Mouse (Mus musculus) CD8-positive naive resting alpha-beta T cell, adult 2 months (primary cell): Measurements from ENCODE around the gene Elane.

Experiments
- DNase-seq, 2 experiments: peaks; one replicate each; pipeline ENCODE4 v3.0.0; 2022; ENCODE audit warnings: low read depth in 2 of 2, low spot score in 2 of 2

The Elane gene

DNA sequence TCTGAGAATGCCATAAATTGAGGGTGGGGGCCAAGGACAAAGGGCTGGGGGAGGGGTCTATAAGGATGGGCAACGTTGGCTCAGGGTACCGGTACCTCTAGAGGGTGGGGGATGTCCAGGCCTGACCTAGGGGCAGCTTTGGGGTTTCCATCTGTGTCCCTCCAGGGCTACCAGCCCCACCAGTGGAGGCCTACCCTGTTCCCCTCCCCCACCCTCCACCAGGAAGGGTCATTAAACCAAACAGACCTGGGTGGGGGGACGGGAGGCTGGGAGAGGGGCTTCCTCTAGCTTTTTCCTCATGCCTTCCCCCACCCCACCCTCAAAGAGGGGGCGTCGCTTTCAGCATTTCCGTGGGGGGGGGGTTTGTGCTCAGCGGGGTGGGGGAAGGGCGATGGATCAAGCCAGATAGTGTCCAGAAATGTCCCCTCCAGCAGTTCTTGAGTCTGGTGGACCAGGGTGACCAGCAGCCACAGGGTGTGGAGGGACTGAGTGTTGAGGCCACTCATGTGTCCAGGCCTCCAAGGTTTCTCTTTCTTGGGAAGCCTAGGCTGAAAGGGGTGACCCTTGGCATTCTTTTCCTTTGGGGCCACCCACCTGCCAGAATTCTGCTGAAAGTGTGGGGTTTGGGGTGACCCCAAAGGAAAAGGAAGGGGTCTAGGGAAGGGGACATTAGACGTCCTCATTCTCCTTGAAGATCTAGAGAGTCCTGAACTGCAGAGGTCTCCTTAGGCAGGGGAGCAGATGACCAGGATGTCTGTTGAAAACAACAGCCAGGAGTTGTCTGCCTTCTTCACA lies 43.1 kb downstream of the Elane start:
- no peak for DNase-seq

DNA sequence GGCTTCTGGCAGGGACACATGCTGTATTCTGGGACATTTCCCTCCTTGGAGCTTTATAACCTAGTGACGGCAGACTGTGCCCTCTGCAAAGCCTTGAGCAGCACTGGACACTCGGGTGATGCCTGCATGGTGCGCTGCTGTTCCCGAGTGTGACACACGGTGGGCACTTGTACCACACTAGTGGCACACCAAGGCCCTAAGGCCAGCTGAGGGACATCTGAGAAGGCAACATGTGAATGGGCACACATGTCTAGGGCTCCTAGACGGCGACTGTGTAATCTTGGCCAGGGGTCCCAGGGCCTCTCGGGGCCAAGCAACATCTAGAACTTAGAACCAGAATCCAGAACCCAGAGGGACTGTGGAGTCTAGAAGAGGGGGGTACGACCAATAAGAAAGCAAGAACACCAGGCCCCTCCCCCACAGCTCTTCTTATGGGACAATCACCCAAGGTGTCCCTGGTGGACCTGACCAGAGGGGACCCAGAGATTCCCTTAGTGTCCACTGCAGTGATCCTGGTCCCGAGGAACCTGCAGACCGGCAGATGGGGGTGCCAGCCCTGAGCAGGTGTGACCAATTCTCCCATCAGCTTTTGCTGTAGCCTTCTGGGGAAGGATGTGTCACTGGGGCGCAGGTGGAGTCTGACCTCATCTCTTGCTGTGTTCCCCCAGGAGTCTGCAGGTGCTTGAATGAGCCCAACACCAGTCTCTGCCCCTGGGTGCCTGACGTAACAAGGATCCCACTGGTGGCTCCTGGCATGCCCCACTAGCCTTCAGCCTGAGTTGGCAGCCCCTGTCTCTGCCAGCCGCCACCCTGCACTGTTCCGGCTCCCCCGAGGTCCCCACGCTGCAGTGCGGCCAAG lies 44.1 kb downstream of the Elane start:
- DNase-seq: no peak

DNA sequence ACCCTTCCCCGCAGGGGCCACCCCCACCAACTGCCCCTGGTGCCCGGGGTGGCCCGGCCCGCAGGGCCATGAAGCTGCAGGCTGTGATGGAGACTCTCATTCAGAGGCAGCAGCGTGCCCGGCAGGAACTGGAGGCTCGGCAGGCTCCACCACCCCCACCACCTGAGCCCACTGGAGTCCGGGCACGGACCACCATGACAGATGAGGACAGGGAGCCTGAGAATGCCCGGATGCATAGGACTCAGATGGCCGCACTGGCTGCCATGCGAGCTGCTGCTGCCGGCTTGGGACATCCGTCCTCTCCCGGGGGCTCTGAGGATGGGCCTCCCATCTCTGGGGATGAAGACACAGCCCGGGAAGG lies 44.8 kb downstream of the Elane start:
- no peak for DNase-seq

DNA sequence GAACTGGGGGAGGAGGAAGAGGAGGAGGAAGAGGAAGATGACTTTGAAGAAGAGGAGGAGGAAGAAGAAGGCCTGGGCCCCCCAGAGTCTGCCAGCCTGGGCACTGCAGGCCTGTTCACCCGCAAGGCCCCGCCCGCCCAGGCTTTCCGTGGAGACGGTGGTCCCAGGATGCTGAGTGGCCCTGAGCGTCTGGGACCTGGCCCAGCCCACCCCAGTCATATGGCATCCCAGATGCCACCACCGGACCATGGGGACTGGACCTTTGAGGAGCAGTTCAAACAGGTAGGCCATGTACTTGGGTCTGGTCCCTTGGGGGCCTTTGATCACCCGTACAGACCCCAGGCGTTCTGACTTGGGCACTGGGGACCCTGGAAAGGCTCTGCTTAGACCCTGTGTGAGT lies 45.8 kb downstream of the Elane start:
- no peak for DNase-seq

DNA sequence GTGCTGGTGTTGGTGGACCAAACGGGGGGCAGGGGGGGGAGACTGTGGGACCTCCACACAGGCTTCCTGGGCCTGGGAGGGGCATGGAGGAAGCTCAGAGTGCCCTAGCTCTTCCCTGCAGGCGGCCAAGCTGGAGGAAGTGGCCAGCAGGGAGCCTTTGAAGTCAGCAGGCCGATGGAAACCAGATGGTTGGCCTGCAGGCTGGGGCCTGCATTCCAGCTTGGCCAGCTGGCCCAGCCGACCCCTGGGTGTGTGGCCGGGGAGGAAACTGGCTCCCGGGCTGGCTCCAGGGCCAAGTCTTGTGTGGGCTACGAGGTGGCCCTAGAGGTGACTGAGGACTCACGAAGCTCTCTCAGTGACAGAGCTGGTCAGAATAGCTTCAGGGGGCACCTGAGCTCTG lies 46.7 kb downstream of the Elane start:
- DNase-seq: no peak

DNA sequence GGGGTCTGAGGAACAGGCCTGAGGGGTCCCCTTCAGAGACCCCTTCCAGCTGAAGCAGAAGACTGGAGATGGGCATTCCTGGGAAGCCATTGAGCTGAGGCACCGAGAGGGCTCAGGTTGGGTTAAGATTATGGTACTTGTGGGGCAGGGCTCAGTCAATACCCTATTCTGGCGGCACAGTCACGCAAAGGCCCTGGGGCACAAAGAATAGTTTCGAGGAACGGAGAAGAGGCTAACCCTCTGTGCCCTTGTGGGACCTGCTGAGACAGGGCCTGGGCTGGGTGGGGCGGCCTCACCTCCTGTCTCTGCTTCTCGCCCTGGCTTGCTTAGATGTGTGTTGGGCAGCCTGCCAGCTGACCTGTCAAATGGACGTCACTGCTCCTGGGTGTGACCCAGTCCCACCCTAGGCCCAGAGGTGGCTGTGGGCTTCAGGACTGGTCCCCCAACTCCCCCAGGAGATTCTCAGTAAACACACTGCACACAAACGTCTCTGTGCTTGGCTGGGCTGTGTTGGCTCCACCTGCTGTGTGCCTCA lies 47.2 kb downstream of the Elane start:
- no peak for DNase-seq

DNA sequence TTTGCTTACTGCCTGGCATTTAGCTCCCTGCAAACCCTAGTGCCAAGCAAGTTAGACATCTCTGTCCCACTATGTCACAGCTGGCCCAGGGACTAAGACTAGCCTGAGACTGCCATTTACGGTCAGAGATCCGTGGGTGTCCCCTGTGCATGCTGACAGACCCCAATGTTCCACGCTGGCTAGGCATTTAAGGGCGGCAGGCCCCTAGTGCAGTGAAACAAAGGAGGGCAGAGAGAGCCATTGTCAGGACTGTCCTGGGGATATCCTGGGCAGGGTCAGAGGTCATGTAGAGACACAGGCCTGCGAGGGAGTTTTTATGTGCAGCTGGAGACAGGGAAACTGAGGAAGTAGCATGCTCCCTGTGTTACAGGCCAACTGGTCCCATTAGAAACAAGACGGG lies 47.8 kb downstream of the Elane start:
- no peak for DNase-seq

DNA sequence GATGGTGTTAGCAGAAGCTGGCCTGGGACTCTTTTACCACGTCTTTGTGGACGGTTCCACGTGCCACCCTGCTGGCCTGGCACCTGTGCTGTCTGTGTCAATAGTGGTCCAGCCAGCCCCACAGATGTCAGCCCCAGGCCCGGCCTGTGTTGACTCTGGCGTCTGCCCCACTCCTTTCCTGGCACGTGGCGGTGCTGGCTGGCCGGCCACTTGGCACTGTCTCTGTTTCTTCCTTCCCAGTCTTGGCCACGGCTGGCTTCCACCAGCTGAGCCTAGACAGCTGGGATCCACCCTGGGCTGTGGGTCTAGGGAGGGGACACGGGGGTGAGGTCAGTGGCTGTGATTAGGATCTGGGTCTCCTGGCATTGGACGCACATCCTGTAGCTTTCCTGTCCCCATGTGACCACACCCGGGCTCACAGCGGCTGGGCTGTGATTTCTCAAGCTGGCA lies 48.2 kb downstream of the Elane start:
- DNase-seq: no peak

DNA sequence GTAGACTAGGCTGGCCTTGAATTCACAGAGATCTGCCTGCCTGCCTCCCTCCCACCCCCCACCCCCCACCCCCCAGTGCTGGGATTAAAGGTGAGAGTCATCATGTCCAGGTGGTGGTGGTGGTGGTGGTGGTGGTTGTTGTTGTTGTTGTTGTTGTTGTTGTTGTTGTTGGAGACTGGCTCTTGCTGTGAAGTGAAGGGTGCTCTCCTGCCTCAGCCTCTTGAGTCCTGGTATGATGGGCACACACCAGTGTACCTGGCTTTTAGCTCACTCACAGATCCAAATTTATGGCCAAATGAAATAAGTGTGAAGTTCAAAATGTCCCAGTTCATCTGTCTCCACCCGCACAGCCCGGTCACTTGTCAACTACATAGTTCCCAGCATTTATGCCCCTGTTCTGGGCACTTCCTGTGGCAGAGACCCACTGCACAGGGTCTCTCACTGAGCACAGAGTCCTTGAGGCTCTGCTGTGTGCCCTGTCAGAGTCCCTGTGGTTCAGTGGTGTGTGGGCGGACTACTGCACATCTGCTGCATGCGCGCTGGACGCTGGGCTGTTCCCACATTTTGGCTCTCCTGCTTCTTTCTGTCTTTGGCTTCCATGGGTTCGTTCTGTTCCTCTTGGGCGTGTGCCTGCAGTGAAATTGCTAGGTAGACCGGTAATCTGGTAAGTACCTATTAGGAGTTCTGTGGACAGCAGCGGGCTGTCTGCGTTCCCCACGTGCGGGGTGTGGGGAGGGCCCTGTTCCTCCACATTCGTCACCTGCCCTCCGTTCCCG lies 48.9 kb downstream of the Elane start:
- DNase-seq: no peak

DNA sequence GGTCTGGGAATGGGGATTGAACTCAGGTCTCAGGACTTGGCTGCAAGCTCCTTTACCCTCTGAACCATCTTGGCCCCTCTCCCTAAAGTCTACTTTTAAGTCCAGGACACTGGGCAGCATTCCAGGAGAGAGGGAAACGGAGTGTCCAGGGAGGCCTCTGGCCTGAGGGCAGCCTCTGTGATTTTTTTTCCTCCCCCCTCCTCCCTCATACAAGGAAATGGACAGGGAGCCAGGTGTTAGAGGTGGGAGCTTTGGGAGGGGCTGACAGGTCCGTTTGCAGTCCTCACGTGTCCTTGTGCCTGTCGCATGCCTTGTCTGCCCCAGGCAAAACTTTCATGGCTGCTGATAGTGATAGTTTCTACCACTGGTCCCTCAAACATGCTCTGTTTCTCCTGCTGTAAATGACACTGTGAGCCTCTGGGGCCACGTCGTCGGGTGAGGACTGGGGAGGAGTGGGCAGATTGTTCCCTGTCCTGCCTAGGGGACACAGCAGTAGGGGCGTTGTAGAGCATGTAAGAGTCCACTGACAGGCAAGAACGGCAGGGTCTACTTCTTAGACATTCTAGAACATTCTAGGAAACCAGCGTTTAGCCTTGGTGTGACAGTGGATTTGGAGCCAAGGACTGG lies 50.4 kb downstream of the Elane start:
- DNase-seq: no peak

DNA sequence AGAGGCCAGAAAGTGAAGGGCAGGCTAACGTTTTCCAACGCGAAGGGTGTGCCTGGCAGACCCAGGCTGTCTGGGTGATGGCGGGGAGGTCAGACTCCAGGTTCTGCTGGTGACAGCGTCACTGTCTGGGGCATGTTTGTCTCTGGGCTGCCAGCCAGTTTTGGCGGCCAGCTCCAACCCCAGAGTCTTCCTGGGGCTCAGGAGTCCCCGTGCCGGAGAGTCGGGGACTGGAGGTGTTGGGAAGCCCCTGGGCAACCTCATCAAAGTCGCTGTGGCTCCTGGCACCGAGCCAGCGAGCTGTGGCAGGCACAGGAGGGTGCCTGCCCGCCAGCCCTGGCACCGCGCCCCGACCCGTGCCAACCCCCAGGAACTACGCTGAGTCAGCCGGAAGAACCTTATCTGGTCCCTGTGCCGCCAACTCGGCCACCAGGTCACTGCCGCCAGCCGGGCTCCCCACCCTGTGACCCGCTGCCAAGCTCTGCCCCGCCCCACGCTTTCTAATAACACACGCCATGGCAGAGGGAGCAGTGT lies 50.9 kb downstream of the Elane start:
- DNase-seq: peak; percentile 80 to 84
